Mouse (Mus musculus) spleen, adult 12 weeks (tissue): Measurements from ENCODE around the gene 4930469K13Rik.

ENCODE experiments used
- DNase-seq: peaks from one replicate; pipeline ENCODE4 v3.0.0; 2022; ENCODE audit warnings: low spot score

The 4930469K13Rik gene

GRCm38 (mm10) chr11:33938561-33939274, 159.6 kb downstream of the 4930469K13Rik start:
- DNase-seq = peak; percentile 9

- no peak for DNase-seq
These were observed 160.7 kb downstream of the 4930469K13Rik start for GRCm38 (mm10) chr11:33937641-33938040.

- no peak for DNase-seq
These were observed 164.1 kb downstream of the 4930469K13Rik start for GRCm38 (mm10) chr11:33934286-33934685.

GRCm38 (mm10) chr11:33932386-33933111, 165.8 kb downstream of the 4930469K13Rik start:
- DNase-seq = no peak

GRCm38 (mm10) chr11:33931836-33932385, 166.4 kb downstream of the 4930469K13Rik start:
- DNase-seq = peak; percentile 29

- DNase-seq = no peak
These were observed 168.9 kb downstream of the 4930469K13Rik start for GRCm38 (mm10) chr11:33929412-33929811.

- no peak for DNase-seq
These were observed 169.7 kb downstream of the 4930469K13Rik start for GRCm38 (mm10) chr11:33928658-33929057.

GRCm38 (mm10) chr11:33927836-33928235, 170.5 kb downstream of the 4930469K13Rik start:
- DNase-seq = no peak

GRCm38 (mm10) chr11:33927321-33927720, 171.0 kb downstream of the 4930469K13Rik start:
- no peak for DNase-seq

- DNase-seq = no peak
These were observed 171.8 kb downstream of the 4930469K13Rik start for GRCm38 (mm10) chr11:33926551-33926950.

- DNase-seq = no peak
These were observed 172.6 kb downstream of the 4930469K13Rik start for GRCm38 (mm10) chr11:33925778-33926177.
